Mouse (Mus musculus) layer of hippocampus, adult 9-11 months (tissue): ENCODE measurements around the gene Wrb.
"Not testable (repeated sequence)": the region's sequence is repeated elsewhere in the genome, so short reads cannot be mapped to it uniquely, and the experiment has no call there.

Source experiments
- DNase-seq: peaks from one replicate; pipeline ENCODE4 v3.0.0; 2022

Gene Wrb

GRCm38 (mm10) chr16:96145110-96145800 is at the start of gene Wrb:
TSS of gene Wrb (plus strand) at chr16:96145407.
- peak; percentile 100 for DNase-seq

GRCm38 (mm10) chr16:96095966-96096365 is 49.2 kb upstream of the Wrb start:
- no peak for DNase-seq

- DNase-seq: not testable (repeated sequence)
These were observed 47.4 kb upstream of the Wrb start for GRCm38 (mm10) chr16:96097811-96098210.

GRCm38 (mm10) chr16:96103036-96103435 is 42.2 kb upstream of the Wrb start:
- DNase-seq: no peak

GRCm38 (mm10) chr16:96109673-96110072 is 35.5 kb upstream of the Wrb start:
- no peak for DNase-seq

- DNase-seq: no peak
These were observed 34.4 kb upstream of the Wrb start for GRCm38 (mm10) chr16:96110655-96111345.

- no peak for DNase-seq
These were observed 32.4 kb upstream of the Wrb start for GRCm38 (mm10) chr16:96112769-96113168.

- DNase-seq: no peak
These were observed 30.5 kb upstream of the Wrb start for GRCm38 (mm10) chr16:96114729-96115128.

- DNase-seq: no peak
These were observed 25.1 kb upstream of the Wrb start for GRCm38 (mm10) chr16:96120022-96120623.

- no peak for DNase-seq
These were observed 18.5 kb upstream of the Wrb start for GRCm38 (mm10) chr16:96126684-96127171.

GRCm38 (mm10) chr16:96127288-96127656 is 17.9 kb upstream of the Wrb start:
- DNase-seq: no peak

GRCm38 (mm10) chr16:96127657-96128344 is 17.4 kb upstream of the Wrb start, which contains the start of gene Hmgn1:
TSS of gene Hmgn1 (minus strand) at chr16:96127729.
- peak; percentile 98 for DNase-seq

- DNase-seq: no peak
These were observed 16.7 kb upstream of the Wrb start for GRCm38 (mm10) chr16:96128466-96128865.

- not testable (repeated sequence) for DNase-seq
These were observed 478 bp upstream of the Wrb start for GRCm38 (mm10) chr16:96144748-96145109.

GRCm38 (mm10) chr16:96145814-96146213 is 607 bp downstream of the Wrb start:
- no peak for DNase-seq

GRCm38 (mm10) chr16:96148834-96149233 is 3.6 kb downstream of the Wrb start:
- DNase-seq: no peak

- DNase-seq: no peak
These were observed 4.1 kb downstream of the Wrb start for GRCm38 (mm10) chr16:96149311-96149710.

GRCm38 (mm10) chr16:96150995-96151394 is 5.8 kb downstream of the Wrb start:
- no peak for DNase-seq

- peak; percentile 47 for DNase-seq
These were observed 6.3 kb downstream of the Wrb start for GRCm38 (mm10) chr16:96151551-96151950.

GRCm38 (mm10) chr16:96154476-96154875 is 9.3 kb downstream of the Wrb start:
- no peak for DNase-seq

GRCm38 (mm10) chr16:96156019-96156418 is 10.8 kb downstream of the Wrb start:
- DNase-seq: peak; percentile 87

- DNase-seq: peak; percentile 89
These were observed 12.0 kb downstream of the Wrb start for GRCm38 (mm10) chr16:96157171-96157570.

GRCm38 (mm10) chr16:96158511-96159080 is 13.4 kb downstream of the Wrb start:
- DNase-seq: no peak
